10 mouse cellular contexts compared by ENCODE assay signal in the genomic region with DNA sequence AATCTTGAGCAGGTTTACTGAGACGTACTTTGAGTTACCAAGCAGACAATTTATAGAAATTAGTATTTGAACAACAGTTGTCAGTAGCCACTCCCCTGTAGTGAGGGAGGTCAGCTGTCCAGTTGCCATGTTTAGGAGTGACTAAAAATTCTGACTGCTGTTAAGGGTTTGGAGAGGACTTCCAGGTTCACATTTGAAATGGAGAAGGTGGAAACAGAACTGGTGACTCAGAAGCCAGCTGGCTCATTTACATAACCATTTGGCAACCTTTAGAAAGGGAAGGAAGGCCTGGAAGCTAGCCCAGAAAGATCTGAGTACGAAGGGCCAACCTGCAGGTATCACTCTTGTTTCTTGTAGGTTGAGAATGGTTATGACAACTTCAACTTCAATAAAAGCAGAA.
DNase-seq lines count a peak whose midpoint lies in the region; ATAC-seq and TF ChIP-seq lines count a peak whose summit lies in the region.
"Had no signal": no experiment of that assay in that cellular context is flagged by ENCODE, and none has a peak within 500 bp of the region (broad histone marks: within the 10 kb centered on the region; RNA-seq: fewer than 3 reads in every experiment).

No protein-coding gene starts in this region.

- no peaks in the 10 kb centered on the region for H3K9me3 ChIP-seq in forebrain, embryonic 13.5 days (replicated peaks)
- no peaks in the 10 kb centered on the region for H3K9me3 ChIP-seq in forebrain, embryonic 10.5 days
- H3K9me3 ChIP-seq: heart, embryonic 13.5 days; midbrain, embryonic 12.5 days had no signal

- TF ChIP-seq CTCF in cerebellum, adult 2 months (IDR thresholded peaks at IDR 0.05; ENCODE audit: borderline replicate concordance, insufficient read depth, low read depth, low read length) = no peak

- H3K4me3 ChIP-seq in forebrain, embryonic 13.5 days = no peak overlapping the region
- no peak overlapping the region for H3K4me3 ChIP-seq in forebrain, embryonic 10.5 days
- no peak overlapping the region for H3K4me3 ChIP-seq in cerebellum, adult 2 months (replicated peaks; ENCODE audit: insufficient read depth, low read depth, low read length)
- H3K4me3 ChIP-seq: heart, embryonic 13.5 days; midbrain, embryonic 12.5 days had no signal

- H3K4me1 ChIP-seq in forebrain, embryonic 13.5 days = peaks cover 36% of the 10 kb centered on the region
- H3K4me1 ChIP-seq in forebrain, embryonic 10.5 days = peaks cover 7% of the 10 kb centered on the region
- peaks cover 62% of the 10 kb centered on the region for H3K4me1 ChIP-seq in cerebellum, adult 2 months (ENCODE audit: control insufficient read depth, insufficient read depth, low read length)

- peaks cover 20% of the 10 kb centered on the region for H3K36me3 ChIP-seq in forebrain, embryonic 13.5 days (ENCODE audit: poor library complexity, severe bottlenecking)
- peaks cover 83% of the 10 kb centered on the region for H3K36me3 ChIP-seq in forebrain, embryonic 10.5 days (replicated peaks)

- H3K27me3 ChIP-seq in forebrain, embryonic 13.5 days = no peaks in the 10 kb centered on the region
- H3K27me3 ChIP-seq in forebrain, embryonic 10.5 days (ENCODE audit: poor library complexity, severe bottlenecking) = no peaks in the 10 kb centered on the region
- no peaks in the 10 kb centered on the region for H3K27me3 ChIP-seq in cerebellum, adult 2 months (ENCODE audit: control insufficient read depth, insufficient read depth, low read length)
- H3K27me3 ChIP-seq: heart, embryonic 13.5 days; midbrain, embryonic 12.5 days had no signal

- no peak for TF ChIP-seq POLR2A in cerebellum, adult 2 months (IDR thresholded peaks at IDR 0.05; ENCODE audit: borderline replicate concordance, insufficient read depth, low read length)

- no peak overlapping the region for H3K4me2 ChIP-seq in forebrain, embryonic 13.5 days
- H3K4me2 ChIP-seq: heart, embryonic 13.5 days; midbrain, embryonic 12.5 days had no signal

- H3K27ac ChIP-seq in forebrain, embryonic 13.5 days = peak overlapping the region; percentile 66
- no peak overlapping the region for H3K27ac ChIP-seq in forebrain, embryonic 10.5 days
- peak overlapping the region; percentile 90 for H3K27ac ChIP-seq in cerebellum, adult 2 months (ENCODE audit: insufficient read depth, low read length)
- H3K27ac ChIP-seq: heart, embryonic 13.5 days; midbrain, embryonic 12.5 days had no signal

- no peak for ATAC-seq in forebrain, embryonic 13.5 days

- 68% methylated on average over 2 of the region's 2 CpGs for WGBS in forebrain, embryonic 13.5 days
- WGBS in forebrain, embryonic 10.5 days = 93% methylated on average over 2 of the region's 2 CpGs
- whole genome bisulfite sequencing in cerebellum, adult 2 months = 10% methylated on average over 2 of the region's 2 CpGs

- no peak overlapping the region for H3K9ac ChIP-seq in forebrain, embryonic 13.5 days
- H3K9ac ChIP-seq: heart, embryonic 13.5 days; midbrain, embryonic 12.5 days had no signal

- DNase-seq in forebrain, embryonic 10.5 days (ENCODE audit: extremely low spot score, low spot score) = no peak
- peak; percentile 87 for DNase-seq in 416B (ENCODE audit: low read depth)
- peak; percentile 76 to 97 for DNase-seq in cerebellum, adult 2 months
- DNase-seq in heart, postnatal 4 days = peak; percentile 46
- peak; percentile 44 for DNase-seq in lung, postnatal 14 days
- no peak for DNase-seq in urinary bladder, adult 18-20 months (ENCODE audit: low spot score in 2 of 2)
- no peak for DNase-seq in embryo, embryonic 11 days

Comparison
In these comparisons a context has a peak if more than half of its experiments do, and no peak if none do; other contexts are left out.
1. DNase-seq: peak in 416B (single experiment), cerebellum, adult 2 months (2 of 2), heart, postnatal 4 days (single experiment) and lung, postnatal 14 days (single experiment); none in forebrain, embryonic 10.5 days (single experiment), urinary bladder, adult 18-20 months (0 of 2) and embryo, embryonic 11 days (single experiment).